Mouse (Mus musculus) megakaryocyte, embryonic 14.5 days (primary cell): ENCODE results near the gene Icam4.

Experiments
- FLI1 ChIP-seq: IDR thresholded peaks from 2 replicates; pipeline ENCODE4 v1.6.1; 2012; ENCODE audit warnings: low read length, inconsistent platforms, mixed read lengths
- GATA1 ChIP-seq: IDR thresholded peaks from 3 replicates; pipeline ENCODE4 v1.6.1; 2012; ENCODE audit warnings: mixed read lengths, low read length, inconsistent platforms, borderline replicate concordance

- TF ChIP-seq GATA1 (no peak), FLI1 (no peak)
Observed at GRCm38 (mm10) chr9:21032491-21032890, 3.3 kb downstream of the Icam4 start.
